In genomic region chr6:72954786-72955185, GRCm38 (mm10) we compare ENCODE assay signal across 8 mouse cellular contexts. TPM values are rescaled to one million over a fixed set of nuclear protein-coding genes. Genes with fewer than 3 reads are reported as not detected.
DNase-seq lines count a peak whose midpoint lies in the region; ATAC-seq and TF ChIP-seq lines count a peak whose summit lies in the region.

No protein-coding gene starts in this region.

- no peak overlapping the region for H3K9ac ChIP-seq in lung, embryonic 14.5 days
- H3K9ac ChIP-seq in embryonic facial prominence, embryonic 14.5 days (ENCODE audit: low read depth, low read length) = no peak overlapping the region
- H3K9ac ChIP-seq in midbrain, embryonic 14.5 days (replicated peaks; ENCODE audit: low read length) = no peak overlapping the region

- no peak for TF ChIP-seq CTCF in lung, embryonic 14.5 days (IDR thresholded peaks at IDR 0.05; ENCODE audit: low read depth)
- TF ChIP-seq CTCF in lung, adult 2 months (IDR thresholded peaks at IDR 0.05; ENCODE audit: insufficient read depth, low read length) = no peak

- peak overlapping the region; percentile 79; the same call in 1 of the 2 replicates for H3K27ac ChIP-seq in lung, embryonic 14.5 days (ENCODE audit: low read depth)
- H3K27ac ChIP-seq in embryonic facial prominence, embryonic 14.5 days (replicated peaks; ENCODE audit: low read depth, low read length) = peak overlapping the region; percentile 19; the same call in 1 of the 2 replicates
- H3K27ac ChIP-seq in midbrain, embryonic 14.5 days (replicated peaks; ENCODE audit: low read depth, low read length) = peak overlapping the region; percentile 98

- no peak overlapping the region for H3K4me3 ChIP-seq in lung, embryonic 14.5 days (ENCODE audit: low read depth, low read length)
- H3K4me3 ChIP-seq in lung, adult 2 months (replicated peaks; ENCODE audit: extremely low read depth, low read depth, low read length) = no peak overlapping the region
- H3K4me3 ChIP-seq in embryonic facial prominence, embryonic 14.5 days (ENCODE audit: low read depth, low read length) = no peak overlapping the region
- no peak overlapping the region for H3K4me3 ChIP-seq in midbrain, embryonic 14.5 days (replicated peaks; ENCODE audit: low read depth, low read length)

- H3K27me3 ChIP-seq in lung, embryonic 14.5 days (ENCODE audit: insufficient read depth, low read length) = no peaks in the 10 kb centered on the region
- no peaks in the 10 kb centered on the region for H3K27me3 ChIP-seq in embryonic facial prominence, embryonic 14.5 days (replicated peaks; ENCODE audit: control insufficient read depth, insufficient read depth, low read length)
- no peaks in the 10 kb centered on the region for H3K27me3 ChIP-seq in midbrain, embryonic 14.5 days (ENCODE audit: control insufficient read depth, insufficient read depth, low read length)

- TF ChIP-seq POLR2A in lung, adult 2 months (IDR thresholded peaks at IDR 0.05; ENCODE audit: borderline replicate concordance, extremely low read depth, low read depth, low read length) = no peak

- H3K4me2 ChIP-seq in lung, embryonic 14.5 days = no peak overlapping the region; the same call in 1 of the 2 replicates
- H3K4me2 ChIP-seq in embryonic facial prominence, embryonic 14.5 days (ENCODE audit: low read depth, low read length) = no peak overlapping the region
- H3K4me2 ChIP-seq in midbrain, embryonic 14.5 days (ENCODE audit: low read length) = peak overlapping the region; percentile 60; the same call in 1 of the 2 replicates

- ATAC-seq in lung, embryonic 14.5 days (ENCODE audit: insufficient read depth) = no peak
- no peak for ATAC-seq in embryonic facial prominence, embryonic 14.5 days (ENCODE audit: low read depth)
- no peak for ATAC-seq in midbrain, embryonic 14.5 days (ENCODE audit: low FRiP score, low TSS enrichment)

- DNase-seq in lung, embryonic 14.5 days = peak; percentile 58
- DNase-seq in lung, adult 2 months = no peak
- no peak for DNase-seq in embryonic facial prominence, embryonic 14.5 days (ENCODE audit: low spot score)
- DNase-seq in midbrain, embryonic 14.5 days = peak; percentile 12
- peak; percentile 58 for DNase-seq in thymus, postnatal 14 days
- no peak for DNase-seq in right cerebral cortex, adult 2 months (ENCODE audit: low spot score in 2 of 2)
- DNase-seq in urinary bladder, postnatal 4 days (ENCODE audit: low spot score in 2 of 2) = no peak
- DNase-seq in heart, adult 9 months (ENCODE audit: low spot score in 2 of 2) = no peak

- H3K4me1 ChIP-seq in lung, embryonic 14.5 days (ENCODE audit: insufficient read depth) = peaks cover 11% of the 10 kb centered on the region
- peaks cover 9% of the 10 kb centered on the region; the same call in 1 of the 2 replicates for H3K4me1 ChIP-seq in lung, adult 2 months (ENCODE audit: control insufficient read depth, insufficient read depth, low read length)
- H3K4me1 ChIP-seq in embryonic facial prominence, embryonic 14.5 days (ENCODE audit: control insufficient read depth, insufficient read depth, low read length) = peaks cover 22% of the 10 kb centered on the region
- H3K4me1 ChIP-seq in midbrain, embryonic 14.5 days (ENCODE audit: control insufficient read depth, insufficient read depth, low read length) = peaks cover 25% of the 10 kb centered on the region; the same call in 1 of the 2 replicates

- 73% methylated on average over 7 of the region's 7 CpGs for WGBS in lung, embryonic 14.5 days
- 51% methylated on average over 7 of the region's 7 CpGs for WGBS in lung, adult 2 months
- 68% methylated on average over 7 of the region's 7 CpGs for WGBS in embryonic facial prominence, embryonic 14.5 days
- WGBS in midbrain, embryonic 14.5 days = 79% methylated on average over 7 of the region's 7 CpGs

- H3K9me3 ChIP-seq in lung, embryonic 14.5 days (ENCODE audit: low read depth, low read length) = no peaks in the 10 kb centered on the region
- no peaks in the 10 kb centered on the region for H3K9me3 ChIP-seq in embryonic facial prominence, embryonic 14.5 days (ENCODE audit: control insufficient read depth, low read length)
- no peaks in the 10 kb centered on the region for H3K9me3 ChIP-seq in midbrain, embryonic 14.5 days (ENCODE audit: control insufficient read depth, low read length)

- H3K36me3 ChIP-seq in lung, embryonic 14.5 days (ENCODE audit: insufficient read depth) = no peaks in the 10 kb centered on the region; the same call in 1 of the 2 replicates
- no peaks in the 10 kb centered on the region for H3K36me3 ChIP-seq in embryonic facial prominence, embryonic 14.5 days (ENCODE audit: control insufficient read depth, insufficient read depth, low read length)
- no peaks in the 10 kb centered on the region for H3K36me3 ChIP-seq in midbrain, embryonic 14.5 days (ENCODE audit: control insufficient read depth, insufficient read depth, low read length)

RNA-seq across cellular contexts. Expression of gene Tmsb10, which starts 3.8 kb away (rescaled TPM):
- 3,115 and 3,305 TPM in 2 replicates for polyA plus RNA-seq in lung, embryonic 14.5 days (2014; fragmentation: Nextera tagmentation; extraction: Ambion mirVana)
- polyA plus RNA-seq in lung, adult 2 months (2012; rRNA removed) = 76.1 and 85.7 TPM in 2 replicates
- 2,276 and 2,340 TPM in 2 replicates for polyA plus RNA-seq in embryonic facial prominence, embryonic 14.5 days (2014; fragmentation: Nextera tagmentation; extraction: Ambion mirVana)
- polyA plus RNA-seq in midbrain, embryonic 14.5 days (2014; fragmentation: Nextera tagmentation; extraction: Ambion mirVana) = 5,692 and 7,005 TPM in 2 replicates

RNA-seq across cellular contexts. Expression of gene Kcmf1, which starts 55.0 kb away (rescaled TPM):
- 58.5 and 65.4 TPM in 2 replicates for polyA plus RNA-seq in lung, embryonic 14.5 days (2014; fragmentation: Nextera tagmentation; extraction: Ambion mirVana)
- 108 and 150 TPM in 2 replicates for polyA plus RNA-seq in lung, adult 2 months (2012; rRNA removed)
- polyA plus RNA-seq in embryonic facial prominence, embryonic 14.5 days (2014; fragmentation: Nextera tagmentation; extraction: Ambion mirVana) = 45.4 and 47.0 TPM in 2 replicates
- 34.8 and 40.9 TPM in 2 replicates for polyA plus RNA-seq in midbrain, embryonic 14.5 days (2014; fragmentation: Nextera tagmentation; extraction: Ambion mirVana)

Comparison
In these comparisons a context has a peak if more than half of its experiments do, and no peak if none do; other contexts are left out.
1. DNase-seq: peak in lung, embryonic 14.5 days (single experiment), midbrain, embryonic 14.5 days (single experiment) and thymus, postnatal 14 days (single experiment); none in lung, adult 2 months (single experiment), embryonic facial prominence, embryonic 14.5 days (single experiment), right cerebral cortex, adult 2 months (0 of 2), urinary bladder, postnatal 4 days (0 of 2) and heart, adult 9 months (0 of 2).
2. RNA of gene Tmsb10, which starts 3.8 kb away (polyA plus RNA-seq): 5,692 to 7,005 TPM in midbrain, embryonic 14.5 days, 3,115 to 3,305 TPM in lung, embryonic 14.5 days and 2,276 to 2,340 TPM in embryonic facial prominence, embryonic 14.5 days; 76.1 to 85.7 TPM in lung, adult 2 months; every median in the first group is over 10 times any median in the second.
3. H3K27ac ChIP-seq: peak in every context shown above with its lines; median percentile 98 in midbrain, embryonic 14.5 days; 79 in lung, embryonic 14.5 days; 19 in embryonic facial prominence, embryonic 14.5 days.